Comparison of ENCODE assay signal across 8 mouse cellular contexts in the genomic region with DNA sequence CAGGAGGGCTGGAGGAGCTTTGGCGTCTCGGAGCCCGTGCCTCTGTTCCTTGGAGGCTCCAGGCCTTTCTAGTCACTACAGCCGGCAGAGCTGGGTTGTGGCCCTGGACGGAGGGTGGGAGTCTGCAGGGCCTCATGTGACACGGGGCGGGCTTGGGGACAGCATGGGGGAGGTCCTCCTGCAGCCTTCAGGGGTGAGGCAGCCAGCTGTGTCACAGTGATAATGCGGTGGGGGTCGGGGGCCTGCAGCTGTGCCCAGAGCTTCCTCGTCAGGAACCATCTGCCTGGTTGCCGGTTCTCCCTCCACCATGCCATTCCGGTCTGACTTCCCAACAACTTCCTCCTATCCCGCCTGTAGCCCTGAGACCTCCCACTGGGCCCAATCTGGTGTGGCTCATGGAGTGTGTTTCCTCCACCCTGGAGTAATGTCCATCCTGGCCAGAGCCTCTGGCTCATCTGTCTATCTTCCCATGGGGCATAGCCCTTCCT. TPM values are rescaled to one million over a fixed set of nuclear protein-coding genes. Genes with fewer than 3 reads are reported as not detected.
DNase-seq lines count a peak whose midpoint lies in the region; ATAC-seq and TF ChIP-seq lines count a peak whose summit lies in the region.

A gene (minus strand): TSS at position 105 of the 488 bp plus-strand sequence.

- no peaks in the 10 kb centered on the region for H3K36me3 ChIP-seq in heart, embryonic 10.5 days
- H3K36me3 ChIP-seq in stomach, postnatal 0 days (ENCODE audit: control insufficient read depth, insufficient read depth, low read length), result no peaks in the 10 kb centered on the region

- no peak within 1 kb of the TSS for H3K9ac ChIP-seq in stomach, postnatal 0 days (ENCODE audit: low read length)

- peak within 1 kb of the TSS; percentile 14; the same call in 1 of the 2 replicates for H3K4me2 ChIP-seq in stomach, postnatal 0 days (replicated peaks; ENCODE audit: low read depth)

- TF ChIP-seq EP300 in stomach, postnatal 0 days (optimal IDR thresholded peaks at IDR 0.05), result no peak

- DNase-seq in cerebellum, postnatal 10 days, result peak; percentile 44 to 59
- DNase-seq in cerebellum, adult 11 months, result no peak
- DNase-seq in heart, embryonic 10.5 days (ENCODE audit: low spot score), result peak; percentile 93
- peak; percentile 74 for DNase-seq in kidney, postnatal 10 days
- peak; percentile 47 for DNase-seq in lung, postnatal 10 days
- no peak for DNase-seq in stomach, postnatal 0 days (ENCODE audit: low spot score)

- H3K9me3 ChIP-seq in heart, embryonic 10.5 days, result no peaks in the 10 kb centered on the region
- no peaks in the 10 kb centered on the region for H3K9me3 ChIP-seq in stomach, postnatal 0 days (ENCODE audit: control insufficient read depth, low read length)

- peaks cover 9% of the 10 kb centered on the region; the same call in 1 of the 2 replicates for H3K27me3 ChIP-seq in heart, embryonic 10.5 days (ENCODE audit: insufficient read depth, poor library complexity, severe bottlenecking)
- no peaks in the 10 kb centered on the region for H3K27me3 ChIP-seq in stomach, postnatal 0 days (ENCODE audit: control insufficient read depth, insufficient read depth, low read length)

- ATAC-seq in stomach, postnatal 0 days (ENCODE audit: low FRiP score, low TSS enrichment), result peak; percentile 7; the same call in 1 of the 2 replicates
- ATAC-seq in erythroid progenitor cell, adult 5-6 weeks (replicated peaks; ENCODE audit: low FRiP score, poor library complexity, severe bottlenecking), result no peak

- peak within 1 kb of the TSS; percentile 52 for H3K27ac ChIP-seq in brown adipose tissue, adult 24 weeks (replicated peaks; ENCODE audit: low read depth, low read length)
- H3K27ac ChIP-seq in heart, embryonic 10.5 days, result peak within 1 kb of the TSS; percentile 80
- H3K27ac ChIP-seq in stomach, postnatal 0 days (replicated peaks), result no peak within 1 kb of the TSS

- peak within 1 kb of the TSS; percentile 41 for H3K4me3 ChIP-seq in brown adipose tissue, adult 24 weeks (ENCODE audit: insufficient read depth, low read depth, low read length)
- H3K4me3 ChIP-seq in heart, embryonic 10.5 days, result peak within 1 kb of the TSS; percentile 47
- no peak within 1 kb of the TSS for H3K4me3 ChIP-seq in stomach, postnatal 0 days (ENCODE audit: low read depth, low read length)

- TF ChIP-seq CTCF in stomach, postnatal 0 days (IDR thresholded peaks at IDR 0.05; ENCODE audit: low read depth), result no peak

- WGBS in heart, embryonic 10.5 days, result 29% methylated on average over 13 of the region's 13 CpGs
- WGBS in stomach, postnatal 0 days, result 48% methylated on average over 13 of the region's 13 CpGs

- peaks cover 55% of the 10 kb centered on the region for H3K4me1 ChIP-seq in brown adipose tissue, adult 24 weeks (ENCODE audit: control insufficient read depth, insufficient read depth, insufficient read length, low read length)
- H3K4me1 ChIP-seq in heart, embryonic 10.5 days, result peaks cover 69% of the 10 kb centered on the region
- no peaks in the 10 kb centered on the region for H3K4me1 ChIP-seq in stomach, postnatal 0 days (replicated peaks; ENCODE audit: control insufficient read depth, insufficient read depth)

RNA-seq across cellular contexts. Expression of the gene that starts here (rescaled TPM):
- 10.1 and 22.7 TPM in 2 replicates for polyA plus RNA-seq in brown adipose tissue, adult 24 weeks (2012; ENCODE audit: insufficient read depth, insufficient read length, missing spikeins)
- 3.8 and 5.5 TPM in 2 replicates for polyA plus RNA-seq in heart, embryonic 10.5 days (2016; fragmentation: Nextera tagmentation; extraction: Ambion mirVana)
- 1.8 and 2.4 TPM in 2 replicates for polyA plus RNA-seq in stomach, postnatal 0 days (2015; fragmentation: Nextera tagmentation; extraction: Ambion mirVana)
- total RNA-seq in erythroid progenitor cell, adult 5-6 weeks (2015; ENCODE audit: low replicate concordance), result 4.0 and 16.8 TPM in 2 replicates
- total RNA-seq in erythroid progenitor cell, adult 5-6 weeks (2017; ENCODE audit: low replicate concordance), result 1.5 and 7.6 TPM in 2 replicates

Comparison
In these comparisons a context has a peak if more than half of its experiments do, and no peak if none do; other contexts are left out.
1. DNase-seq: peak in cerebellum, postnatal 10 days (2 of 2), heart, embryonic 10.5 days (single experiment), kidney, postnatal 10 days (single experiment) and lung, postnatal 10 days (single experiment); none in cerebellum, adult 11 months (single experiment) and stomach, postnatal 0 days (single experiment).